In the genomic region with DNA sequence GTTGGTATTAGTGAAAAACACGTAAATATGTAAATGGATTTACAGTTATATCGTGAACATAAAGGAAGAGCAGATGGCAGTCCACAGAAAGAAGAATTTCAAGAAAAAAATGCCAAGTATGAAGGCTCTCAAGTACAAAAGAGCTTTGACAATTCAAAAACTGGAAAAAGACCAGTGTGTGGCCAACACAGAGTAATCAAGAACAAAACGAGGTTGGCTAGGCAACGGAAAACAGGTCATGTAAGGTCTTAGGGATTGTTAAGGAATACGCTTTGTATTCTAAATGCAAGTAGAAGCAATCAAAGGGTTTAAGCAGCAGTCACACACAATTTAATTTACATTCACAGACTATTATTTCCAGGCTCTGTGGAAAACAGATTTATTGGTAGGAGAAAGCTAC, we compare ENCODE assay signal across 15 mouse cellular contexts.
"Had no signal": no experiment of that assay in that cellular context is flagged by ENCODE, and none has a peak within 500 bp of the region (broad histone marks: within the 10 kb centered on the region; RNA-seq: fewer than 3 reads in every experiment).

No protein-coding gene starts in this region.

- H3K36me3 ChIP-seq: limb, embryonic 10.5 days; stomach, embryonic 15.5 days had no signal

- H3K4me3 ChIP-seq: limb, embryonic 10.5 days; liver, embryonic 15.5 days; midbrain, embryonic 12.5 days; neural tube, embryonic 13.5 days; stomach, embryonic 15.5 days had no signal

- H3K9ac ChIP-seq: liver, embryonic 15.5 days; lung, embryonic 14.5 days; midbrain, embryonic 12.5 days; neural tube, embryonic 13.5 days; stomach, embryonic 15.5 days had no signal

- H3K9me3 ChIP-seq: limb, embryonic 10.5 days; liver, embryonic 15.5 days; midbrain, embryonic 12.5 days; neural tube, embryonic 13.5 days; stomach, embryonic 15.5 days had no signal

- H3K27me3 ChIP-seq: liver, embryonic 15.5 days; midbrain, embryonic 12.5 days; neural tube, embryonic 13.5 days; stomach, embryonic 15.5 days had no signal

- DNase-seq: kidney, adult 9 months; kidney, postnatal 36 days; lung, embryonic 14.5 days; lung, postnatal 10 days; lung, postnatal 4 days; right cerebral cortex, postnatal 14 days; thymus, adult 2 months; thymus, postnatal 25 days had no signal

- H3K4me1 ChIP-seq: liver, embryonic 15.5 days; stomach, embryonic 15.5 days had no signal

- H3K27ac ChIP-seq: kidney, postnatal 0 days; limb, embryonic 10.5 days; liver, embryonic 15.5 days; midbrain, embryonic 12.5 days; neural tube, embryonic 13.5 days; stomach, embryonic 15.5 days had no signal

- H3K4me2 ChIP-seq: liver, embryonic 11.5 days; liver, embryonic 15.5 days; lung, embryonic 14.5 days; midbrain, embryonic 12.5 days; neural tube, embryonic 13.5 days; stomach, embryonic 15.5 days had no signal
